Mouse (Mus musculus): ENCODE data around the gene Tas1r3. TPM values are rescaled to one million over a fixed set of nuclear protein-coding genes. Genes with fewer than 3 reads are reported as not detected.

Tas1r3 gene
- total RNA-seq, 2 experiments from 2014 or later, result 0.30 to 0.35 TPM

DNA sequence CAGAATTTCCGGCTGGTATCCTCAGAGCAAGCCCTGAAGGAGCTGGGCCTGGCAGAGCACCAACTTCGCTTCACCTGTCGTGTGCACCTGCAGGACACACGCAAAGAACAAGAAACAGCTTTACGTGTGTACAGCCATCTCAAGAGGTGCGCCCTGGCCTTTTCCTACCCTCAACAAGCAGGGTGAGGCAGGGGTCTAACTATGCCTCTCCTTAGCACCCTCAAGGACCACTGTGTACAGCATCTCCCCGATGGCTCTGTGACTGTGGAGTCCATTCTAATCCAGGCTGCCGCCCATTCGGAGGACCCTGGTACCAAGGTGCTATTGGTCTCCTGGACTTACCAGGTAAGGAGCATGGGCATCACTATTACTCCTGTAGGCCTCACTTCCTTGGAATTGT lies 25.0 kb upstream of the Tas1r3 start:
- DNase-seq (ENCODE audit: low spot score in 2 of 2), result no peak

DNA sequence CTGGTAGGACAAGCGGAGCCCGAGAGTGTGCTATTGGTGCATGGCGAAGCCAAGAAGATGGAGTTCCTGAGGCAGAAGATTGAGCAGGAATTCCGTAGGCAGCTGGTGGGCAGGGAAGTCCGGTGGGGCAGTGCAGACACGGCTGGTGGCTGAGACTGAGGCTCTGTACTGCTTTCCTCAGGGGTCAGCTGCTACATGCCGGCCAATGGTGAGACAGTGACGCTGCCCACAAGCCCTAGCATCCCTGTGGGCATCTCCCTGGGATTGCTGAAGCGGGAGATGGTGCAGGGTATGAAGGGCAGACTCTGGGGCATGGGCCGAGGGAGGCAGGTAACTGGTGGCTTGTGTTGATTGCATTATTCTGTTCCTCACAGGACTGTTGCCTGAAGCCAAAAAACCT lies 24.5 kb upstream of the Tas1r3 start:
- DNase-seq (ENCODE audit: low spot score in 2 of 2), result no peak

DNA sequence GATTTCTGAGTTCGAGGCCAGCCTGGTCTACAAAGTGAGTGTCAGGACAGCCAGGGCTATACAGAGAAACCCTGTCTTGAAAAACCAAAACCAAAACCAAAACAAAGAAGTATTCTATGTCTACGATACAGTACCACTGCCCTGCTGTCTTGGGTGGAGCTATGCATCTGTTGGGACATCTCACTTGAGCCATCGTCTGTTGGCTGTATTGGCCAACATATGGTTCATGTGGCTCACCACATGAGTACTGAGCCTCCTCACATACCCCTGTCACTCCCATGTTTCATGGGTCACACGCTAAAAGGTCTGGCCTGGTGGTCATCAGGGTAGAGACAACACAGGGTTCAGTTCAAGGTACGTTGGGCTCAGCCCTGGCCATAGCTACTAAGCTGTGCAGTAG lies 23.2 kb upstream of the Tas1r3 start:
- DNase-seq (ENCODE audit: low spot score in 2 of 2), result no peak

DNA sequence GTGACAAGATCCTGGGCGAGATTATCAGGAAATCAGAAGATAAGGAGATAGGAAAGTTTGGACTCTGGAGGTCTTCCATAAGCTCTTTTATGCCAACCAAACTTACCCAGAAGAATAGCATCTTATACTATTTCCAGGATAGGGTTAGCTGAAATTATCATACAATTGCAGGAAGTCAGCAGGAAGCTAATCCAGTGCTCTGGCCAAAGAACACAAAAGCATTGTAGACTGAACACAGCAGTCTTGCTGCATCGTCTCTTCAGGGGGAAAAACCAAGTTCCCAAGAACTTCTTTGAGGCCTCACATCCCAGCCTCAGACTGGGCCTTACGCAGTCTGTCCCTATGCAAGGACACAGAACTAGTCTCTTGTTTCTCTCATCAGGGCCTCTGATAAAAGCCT lies 20.4 kb upstream of the Tas1r3 start:
- DNase-seq (ENCODE audit: low spot score in 2 of 2), result no peak

DNA sequence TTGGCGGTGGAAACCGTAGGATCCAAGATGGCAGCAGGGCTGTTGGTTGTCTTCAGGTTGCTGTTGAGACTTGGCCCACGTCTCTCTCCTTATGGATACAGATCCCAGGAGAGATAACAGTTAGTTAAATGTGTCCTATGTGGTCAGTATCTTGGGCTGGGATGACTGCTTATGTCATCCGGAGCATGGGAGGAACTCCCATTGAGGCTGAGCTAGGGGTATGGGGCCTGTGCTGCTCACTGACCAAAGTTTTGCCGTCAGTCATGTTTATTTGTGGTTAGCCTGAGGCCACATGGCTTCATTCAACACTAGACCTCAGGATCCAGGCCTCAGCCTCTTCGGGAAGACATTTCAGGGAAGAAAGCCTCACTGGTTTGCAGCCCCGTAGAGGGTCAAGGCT lies 8.2 kb upstream of the Tas1r3 start:
- no peak for DNase-seq (ENCODE audit: low spot score in 2 of 2)

DNA sequence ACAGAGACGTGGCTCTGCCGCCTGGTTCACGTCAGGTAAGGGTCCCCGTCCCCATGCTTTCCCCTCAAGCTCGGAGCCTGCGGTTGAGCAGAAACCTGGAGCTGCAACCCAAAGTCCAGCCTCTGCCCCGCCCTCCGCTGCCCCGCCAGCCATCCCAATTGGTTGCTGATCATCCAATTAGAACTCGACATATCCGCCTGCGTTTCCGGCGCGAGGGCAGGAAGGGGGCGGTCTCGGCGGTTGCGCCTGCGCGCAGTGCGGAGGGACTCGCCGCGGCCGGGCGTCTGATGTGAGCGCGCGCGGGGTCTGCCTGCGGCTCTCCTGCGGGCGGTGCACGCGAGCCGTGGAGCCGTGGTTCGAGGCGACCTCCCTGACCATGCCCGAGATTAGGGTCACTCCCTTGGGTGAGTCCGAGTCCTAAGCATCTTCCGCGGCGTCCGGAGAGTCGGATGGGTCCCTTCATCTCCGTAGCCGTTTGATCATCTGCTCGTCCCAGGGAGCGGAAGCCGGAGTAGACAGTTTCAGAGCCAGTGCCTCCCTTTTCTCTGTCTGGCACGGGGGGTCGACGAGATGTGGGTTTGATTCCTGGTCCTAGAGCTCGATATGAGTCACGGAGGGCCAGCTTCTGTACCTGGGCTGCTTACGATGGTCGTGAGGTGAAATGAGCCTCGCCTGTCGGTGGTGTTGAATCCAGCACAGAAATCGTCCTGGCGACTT lies 6.3 kb upstream of the Tas1r3 start, which contains the start of the genes Cptp and Ints11:
TSS of gene Cptp (minus strand) at position 124 of the 717 bp plus-strand sequence.
TSS of gene Ints11 (plus strand) at position 230 of the 717 bp plus-strand sequence.
- peak; percentile 96 to 97 for DNase-seq (ENCODE audit: low spot score in 2 of 2)

DNA sequence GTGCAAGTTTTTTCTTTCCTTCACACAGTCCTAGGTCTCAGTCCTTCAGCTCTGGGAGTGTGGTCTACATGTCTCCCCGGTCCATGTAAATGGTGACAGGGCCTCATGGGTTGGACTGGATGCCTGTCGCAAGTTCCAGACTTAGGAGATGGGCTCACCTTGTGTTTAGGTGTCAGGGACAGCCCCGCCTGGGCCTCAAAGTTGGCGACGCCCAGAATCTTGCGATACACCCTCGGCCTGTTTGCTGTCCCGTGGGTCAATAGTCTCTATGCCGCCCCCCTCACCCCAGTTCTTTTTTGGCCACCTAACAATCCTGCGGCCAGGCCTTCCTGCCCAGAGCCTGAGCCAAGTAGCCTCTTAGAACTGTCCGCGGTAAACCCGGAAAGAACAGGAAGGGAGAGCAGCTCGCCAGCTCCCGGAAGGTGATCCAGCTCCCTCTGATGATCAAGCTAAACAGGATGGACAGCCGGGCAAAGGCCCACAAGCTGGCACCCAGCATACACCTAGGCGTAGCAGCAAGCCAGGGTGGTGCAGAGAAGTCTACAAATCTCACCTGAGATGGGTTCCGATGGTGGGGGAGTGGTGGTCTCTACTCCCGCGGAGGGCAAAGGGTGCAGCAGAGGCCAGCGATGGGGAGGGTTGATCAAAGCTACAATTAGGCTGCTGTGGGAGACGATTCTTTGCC lies 5.6 kb upstream of the Tas1r3 start:
- no peak for DNase-seq (ENCODE audit: low spot score in 2 of 2)

DNA sequence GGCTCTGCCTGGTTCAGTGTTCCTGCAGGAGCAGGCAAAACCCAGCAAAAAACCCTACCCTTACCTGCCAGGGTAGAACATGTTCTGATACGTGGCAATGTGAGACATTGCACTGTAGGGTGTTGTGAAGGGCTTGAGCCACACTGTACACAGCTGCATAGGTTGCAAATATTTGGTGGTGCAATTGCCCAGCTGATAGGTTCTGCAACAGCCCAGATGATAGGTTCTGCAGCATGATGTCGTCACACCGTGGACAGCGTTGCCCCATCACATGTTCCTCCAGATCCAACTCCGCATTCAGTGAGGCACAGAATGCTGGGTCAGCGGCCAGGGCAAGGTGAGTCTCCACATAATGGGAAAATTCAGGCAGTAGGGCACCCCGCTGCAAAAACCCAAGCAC lies 1.4 kb downstream of the Tas1r3 start:
- DNase-seq (ENCODE audit: low spot score in 2 of 2), result no peak

DNA sequence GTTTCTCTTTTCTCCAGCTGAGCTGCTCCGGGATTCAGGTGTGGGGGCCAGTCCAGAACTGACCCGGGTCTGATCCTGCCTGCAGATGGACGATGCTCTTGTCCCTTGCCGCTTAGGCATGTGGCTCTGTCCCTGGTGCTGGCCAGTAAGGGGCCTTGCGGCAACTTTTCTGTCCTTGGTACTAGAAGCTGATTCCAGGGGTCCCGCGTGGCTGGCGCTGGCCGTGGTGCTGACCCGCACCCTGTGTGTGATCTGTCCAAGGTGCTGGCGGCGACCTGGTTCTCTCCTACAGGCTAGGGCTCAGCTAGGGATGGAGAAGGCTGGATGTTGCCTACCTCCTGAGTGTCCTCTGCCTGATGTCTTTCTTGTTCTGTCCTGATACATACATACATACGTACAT lies 3.8 kb downstream of the Tas1r3 start:
- DNase-seq (ENCODE audit: low spot score in 2 of 2), result no peak

DNA sequence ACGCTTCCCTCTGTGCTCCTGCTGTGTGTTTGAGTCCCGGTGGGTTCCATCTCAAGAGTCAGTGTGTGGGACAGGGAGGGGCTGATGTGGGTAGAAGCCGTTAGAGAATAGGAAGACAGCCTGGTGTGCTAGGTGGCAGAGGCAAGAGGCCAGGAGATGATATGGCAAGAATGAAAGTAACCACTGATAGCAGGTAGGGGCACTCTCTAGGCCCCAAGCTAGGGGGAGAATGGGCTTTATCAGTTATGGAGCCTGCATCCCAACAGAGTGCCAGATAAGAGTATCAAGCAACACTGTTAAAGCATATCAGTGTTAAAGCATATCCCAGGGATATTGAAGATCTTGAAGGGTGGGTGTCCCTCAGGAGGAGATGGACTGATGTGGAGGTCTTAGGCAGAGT lies 6.3 kb downstream of the Tas1r3 start:
- DNase-seq (ENCODE audit: low spot score in 2 of 2), result no peak

DNA sequence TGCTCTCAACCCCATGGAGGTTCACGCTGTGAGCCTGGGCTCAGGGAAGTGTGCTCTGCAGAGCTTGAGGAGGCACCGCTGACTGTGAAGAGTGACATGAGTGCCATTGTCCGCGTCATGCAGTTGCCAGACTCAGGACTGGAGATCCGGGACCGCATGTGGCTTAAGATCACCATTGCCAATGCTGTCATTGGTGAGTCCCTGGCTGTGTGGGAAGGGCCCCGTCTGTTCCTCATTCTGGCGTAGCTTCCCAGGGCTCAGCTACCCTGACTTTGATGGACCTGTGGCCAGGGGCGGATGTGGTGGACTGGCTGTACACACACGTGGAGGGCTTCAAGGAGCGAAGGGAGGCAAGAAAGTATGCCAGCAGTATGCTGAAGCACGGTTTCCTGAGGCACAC lies 7.1 kb downstream of the Tas1r3 start:
- no peak for DNase-seq (ENCODE audit: low spot score in 2 of 2)

DNA sequence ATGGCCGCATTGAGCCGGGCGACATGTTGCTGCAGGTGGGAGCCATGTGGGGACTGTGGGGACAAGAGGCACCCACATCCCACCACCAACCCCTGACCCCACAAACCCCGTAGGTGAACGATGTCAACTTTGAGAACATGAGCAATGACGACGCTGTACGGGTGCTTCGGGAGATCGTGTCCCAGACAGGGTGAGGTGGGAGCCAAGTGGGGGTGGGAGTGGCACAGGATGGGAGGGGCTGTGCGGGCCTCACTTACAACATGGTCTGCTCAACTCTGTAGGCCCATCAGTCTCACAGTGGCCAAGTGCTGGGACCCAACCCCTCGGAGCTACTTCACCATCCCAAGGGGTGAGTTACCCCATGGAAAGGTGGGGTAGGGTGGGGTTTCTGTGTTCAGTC lies 8.2 kb downstream of the Tas1r3 start:
- DNase-seq (ENCODE audit: low spot score in 2 of 2), result no peak

DNA sequence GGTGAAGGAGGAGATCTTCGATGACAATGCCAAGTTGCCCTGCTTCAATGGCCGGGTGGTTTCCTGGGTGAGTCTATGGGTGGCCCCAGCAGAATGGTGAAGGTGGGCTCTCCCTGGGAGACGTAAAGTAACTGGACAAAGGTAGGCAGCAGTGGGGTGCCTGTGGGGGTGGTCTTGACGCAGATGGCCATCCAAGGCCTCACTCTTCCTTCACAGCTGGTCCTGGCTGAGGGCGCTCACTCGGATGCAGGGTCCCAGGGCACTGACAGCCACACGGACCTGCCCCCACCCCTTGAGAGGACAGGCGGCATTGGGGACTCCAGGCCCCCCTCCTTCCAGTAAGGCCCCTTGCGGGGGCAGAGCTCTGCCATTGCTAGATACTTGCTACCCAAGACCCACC lies 9.7 kb downstream of the Tas1r3 start:
- DNase-seq (ENCODE audit: low spot score in 2 of 2), result no peak

DNA sequence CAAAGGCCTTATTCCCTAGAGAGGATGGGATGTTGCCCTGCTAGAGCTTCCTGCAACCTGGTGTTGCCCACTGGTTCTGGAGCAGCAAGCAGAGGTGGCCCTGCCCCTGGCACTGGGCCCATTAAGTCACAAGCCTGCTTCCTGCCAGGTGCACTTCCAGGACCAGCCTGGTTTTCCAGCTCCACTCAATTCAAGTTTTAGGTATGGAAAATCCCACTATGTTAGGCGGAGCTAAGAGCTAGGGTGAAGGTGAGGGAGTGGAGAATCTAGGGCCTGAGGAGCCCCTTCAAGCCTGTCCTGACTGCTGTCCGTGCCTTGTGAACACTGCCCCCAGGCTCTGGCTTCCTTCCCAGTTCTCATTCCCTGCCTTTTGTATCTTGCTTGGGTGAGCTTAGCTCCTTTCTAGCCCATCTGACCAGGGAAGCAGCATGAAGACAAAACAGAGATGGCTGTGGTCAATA lies 11.2 kb downstream of the Tas1r3 start:
- no peak for DNase-seq (ENCODE audit: low spot score in 2 of 2)

DNA sequence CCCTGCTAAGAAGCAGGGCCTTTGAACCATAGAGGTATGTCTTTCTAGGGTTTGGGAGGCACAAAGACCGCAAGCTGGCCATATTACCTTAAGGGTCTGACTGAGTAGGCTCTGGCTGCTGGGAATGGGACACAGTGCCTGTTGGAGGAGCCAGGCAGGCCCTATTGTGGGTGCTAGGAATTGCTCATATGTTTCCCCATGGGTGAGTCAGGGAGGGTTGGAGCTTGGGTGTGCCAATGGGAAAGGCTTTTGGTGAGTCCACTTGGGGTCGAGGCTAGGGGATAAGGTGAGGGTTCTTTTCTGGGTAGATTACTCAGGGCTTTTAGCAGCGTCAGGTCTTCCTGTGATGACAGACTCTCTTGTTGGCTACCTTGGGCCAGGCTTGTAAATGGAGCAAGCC lies 11.8 kb downstream of the Tas1r3 start:
- DNase-seq (ENCODE audit: low spot score in 2 of 2), result no peak

DNA sequence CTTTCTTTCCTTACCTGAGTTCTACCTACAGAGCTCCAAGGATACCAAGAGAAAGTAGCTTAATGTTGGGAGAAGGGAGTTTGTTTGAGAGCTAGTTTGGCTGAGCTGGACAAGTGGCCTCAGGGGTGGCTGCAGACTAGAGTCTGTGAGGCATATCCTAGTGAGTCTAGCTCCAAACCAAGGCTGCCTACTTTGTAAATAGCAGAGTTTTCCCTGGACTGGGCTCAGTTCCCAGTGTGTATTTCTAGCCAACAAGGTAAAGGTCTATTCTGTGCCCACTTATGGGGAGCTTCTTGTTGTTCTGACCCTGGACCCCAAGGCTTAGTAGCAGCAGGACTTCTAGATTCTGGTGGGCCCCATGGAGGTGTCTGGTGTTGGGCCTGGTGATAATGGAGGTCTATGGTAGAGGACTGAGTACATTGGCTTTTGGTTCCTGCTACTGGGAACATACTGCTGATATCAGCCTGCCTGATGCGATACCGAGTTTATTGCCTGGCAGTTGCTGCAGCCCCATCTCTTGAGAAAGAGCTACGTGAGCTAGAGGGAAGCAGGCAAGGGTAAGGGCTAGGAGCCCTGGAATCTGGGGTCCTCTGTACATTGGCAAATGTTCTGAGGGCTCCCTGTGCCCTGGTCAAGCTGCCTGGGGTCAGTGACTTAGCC lies 13.2 kb downstream of the Tas1r3 start:
- no peak for DNase-seq (ENCODE audit: low spot score in 2 of 2)

DNA sequence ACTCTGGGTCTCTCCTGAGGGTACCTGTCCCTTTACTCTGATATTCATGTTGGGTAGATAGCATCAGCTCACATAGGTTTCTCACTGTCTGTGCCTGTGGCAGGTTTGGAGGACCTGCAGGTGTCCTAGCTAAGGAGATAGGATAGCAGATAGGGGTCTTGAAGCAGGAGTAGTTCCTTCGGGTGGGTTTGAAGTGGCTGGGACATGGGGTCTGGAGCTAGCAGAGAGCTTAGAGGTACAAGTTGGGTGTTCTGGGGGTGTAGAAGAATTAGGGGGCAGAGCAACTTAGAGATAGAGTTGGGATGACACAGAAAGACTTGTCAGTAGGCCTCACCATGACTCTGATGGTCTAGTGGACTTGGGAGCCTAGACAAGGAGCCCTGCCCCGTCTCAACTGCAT lies 13.8 kb downstream of the Tas1r3 start:
- no peak for DNase-seq (ENCODE audit: low spot score in 2 of 2)

DNA sequence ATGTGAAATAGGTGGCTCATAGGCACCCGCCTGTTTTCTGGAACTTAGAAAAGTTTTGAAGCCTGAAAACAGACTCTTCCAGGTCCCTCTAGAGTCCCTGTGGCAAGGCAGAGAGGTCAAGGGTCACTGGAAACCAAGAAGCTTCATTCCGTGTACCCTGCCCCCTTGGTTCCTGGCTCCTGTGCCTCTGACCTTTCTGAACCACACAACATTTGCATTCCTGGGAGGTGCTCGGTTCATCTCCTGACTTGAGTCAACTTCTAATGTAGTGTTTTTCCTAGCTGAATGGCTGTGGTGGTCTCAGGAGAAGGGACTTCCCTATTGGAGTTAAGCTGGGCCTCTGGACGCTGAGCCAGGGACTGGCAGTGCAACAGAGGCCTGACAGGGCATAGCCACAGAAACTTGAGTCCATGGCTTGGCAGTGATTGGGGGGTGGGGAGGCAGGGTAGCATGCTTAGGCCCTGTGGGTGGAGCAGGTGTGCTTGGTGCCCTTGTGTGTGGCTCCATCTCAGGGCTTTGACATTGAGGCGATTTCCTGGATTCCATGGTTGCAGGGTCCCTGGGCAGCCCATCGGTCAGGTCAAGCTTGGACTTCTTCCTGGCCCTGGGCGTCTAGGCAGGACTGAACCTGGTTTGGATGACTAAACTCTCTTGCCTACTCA lies 14.6 kb downstream of the Tas1r3 start:
- DNase-seq (ENCODE audit: low spot score in 2 of 2), result no peak

DNA sequence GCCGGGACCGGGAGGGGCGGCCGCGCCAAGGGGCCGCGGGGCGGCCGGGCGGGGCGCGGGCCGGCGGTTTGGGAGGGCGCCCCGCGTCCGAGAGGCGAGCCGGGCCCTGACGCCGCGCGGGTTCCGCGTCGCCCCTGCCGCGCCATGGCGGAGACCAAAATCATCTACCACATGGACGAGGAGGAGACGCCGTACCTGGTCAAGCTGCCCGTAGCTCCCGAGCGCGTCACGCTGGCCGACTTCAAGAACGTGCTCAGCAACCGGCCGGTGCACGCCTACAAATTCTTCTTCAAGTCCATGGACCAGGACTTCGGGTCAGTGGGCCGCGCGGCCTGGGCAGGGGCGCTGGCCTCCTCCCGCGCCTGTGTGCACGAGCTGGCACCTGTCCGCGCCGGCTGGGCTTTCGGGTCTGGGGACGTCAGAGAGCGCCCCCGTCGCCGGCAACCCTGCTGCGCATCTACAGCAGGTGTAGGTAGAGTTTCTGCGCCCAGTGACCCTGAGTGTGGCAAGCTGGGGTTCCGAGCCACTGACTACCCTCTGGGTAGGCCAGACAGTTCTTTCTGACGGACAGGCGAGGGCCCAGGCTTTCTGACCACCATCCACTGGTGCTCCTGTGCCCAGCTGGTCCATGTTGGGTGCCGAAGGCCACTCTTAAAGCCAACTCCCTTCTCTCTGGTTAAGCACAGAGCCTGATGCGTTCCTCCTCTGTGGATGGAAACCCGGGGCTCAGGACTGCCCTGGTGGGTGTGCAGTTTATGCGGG lies 15.4 kb downstream of the Tas1r3 start:
- no peak for DNase-seq (ENCODE audit: low spot score in 2 of 2)

DNA sequence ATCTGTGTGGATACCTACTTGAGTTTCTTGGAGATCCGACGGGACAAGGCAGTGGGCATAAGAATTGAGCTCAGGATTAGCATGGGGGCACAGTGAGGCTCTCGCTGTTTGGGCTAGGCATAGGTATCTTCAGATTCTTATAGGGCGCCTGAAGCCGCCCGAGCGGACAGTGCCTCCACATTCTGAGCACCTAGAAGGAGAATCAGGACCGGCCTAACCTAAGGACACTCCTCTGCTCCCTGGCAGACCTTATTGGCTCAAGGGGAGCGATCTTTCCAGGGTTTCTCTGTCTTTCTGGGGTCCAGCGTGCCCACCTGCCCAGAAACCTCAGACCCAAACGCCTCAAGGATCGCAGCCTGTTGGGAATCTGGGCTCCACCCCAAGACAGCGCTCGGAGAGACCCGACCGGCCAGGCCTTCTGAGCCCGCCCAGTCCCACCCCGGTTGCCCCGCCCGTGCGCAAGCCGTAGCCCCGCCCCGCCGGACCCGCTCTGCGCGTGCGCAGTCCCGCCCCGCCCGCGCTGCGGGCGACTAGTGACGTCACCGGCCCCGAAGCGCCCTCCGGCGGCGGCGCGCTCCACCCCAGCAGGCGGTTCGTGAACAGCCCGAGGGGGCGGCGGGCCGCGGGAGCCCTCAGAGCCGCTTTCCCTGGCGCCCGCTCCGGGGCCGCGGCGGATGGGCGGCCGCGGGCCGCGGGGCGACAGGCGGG lies 16.1 kb downstream of the Tas1r3 start, which contains the start of gene Dvl1:
TSS of gene Dvl1 (plus strand) at position 532 of the 708 bp plus-strand sequence.
- peak; percentile 92 to 95 for DNase-seq (ENCODE audit: low spot score in 2 of 2)

Data from layer of hippocampus, adult 18-20 months (tissue).